Mouse (Mus musculus) G1E (cell line): Measurements from ENCODE around the gene C87436.

Experiments
- CTCF ChIP-seq: IDR thresholded peaks from 2 replicates; pipeline ENCODE4 v1.5.1; 2012; ENCODE audit warnings: low read depth, low read length, inconsistent platforms, mixed read lengths
- GATA1 ChIP-seq: IDR thresholded peaks from 2 replicates; pipeline ENCODE4 v1.6.1; 2012; ENCODE audit warnings: borderline replicate concordance, low read length, inconsistent platforms, mixed read lengths

DNA sequence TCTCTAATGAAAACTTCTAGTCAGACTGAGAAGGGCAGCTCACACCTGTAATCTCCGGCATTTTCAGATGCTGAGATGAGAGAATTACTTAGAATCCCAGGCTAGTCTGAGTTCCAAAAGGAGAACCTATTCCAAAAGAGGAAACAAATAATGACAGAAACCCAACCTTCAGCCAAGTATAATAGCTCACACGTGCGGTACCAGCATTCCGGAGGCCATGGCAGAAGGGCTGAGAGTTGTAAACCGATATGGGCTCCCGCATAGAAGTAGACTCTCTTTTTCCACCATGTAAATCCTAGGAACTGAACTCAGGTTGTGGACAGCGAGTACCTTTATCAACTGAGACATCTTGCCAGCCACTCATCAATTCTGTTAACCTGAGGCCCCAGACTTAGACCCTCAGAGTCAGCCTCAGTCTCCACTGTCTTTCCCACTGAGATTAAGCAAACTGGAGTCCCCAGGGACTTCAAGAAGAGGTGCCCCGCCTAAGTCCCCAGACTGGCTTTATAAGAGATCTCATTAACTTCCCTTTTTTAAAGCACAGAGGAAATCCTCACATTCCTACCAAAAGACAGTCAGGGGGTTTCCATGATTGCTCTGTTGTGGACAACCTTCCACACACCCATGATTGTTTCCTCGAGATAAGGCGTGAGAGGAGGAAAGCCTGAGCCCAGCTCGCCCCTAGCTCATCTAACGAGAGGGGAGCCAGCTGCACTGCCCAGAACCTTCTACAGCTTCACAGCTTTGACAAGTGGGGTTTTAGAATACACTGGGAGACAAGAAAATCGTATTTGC, 55.5 kb downstream of the C87436 start:
- TF ChIP-seq CTCF = no peak
- TF ChIP-seq GATA1 = no peak
